ENCODE assay signal across 8 mouse cellular contexts in the genomic region with DNA sequence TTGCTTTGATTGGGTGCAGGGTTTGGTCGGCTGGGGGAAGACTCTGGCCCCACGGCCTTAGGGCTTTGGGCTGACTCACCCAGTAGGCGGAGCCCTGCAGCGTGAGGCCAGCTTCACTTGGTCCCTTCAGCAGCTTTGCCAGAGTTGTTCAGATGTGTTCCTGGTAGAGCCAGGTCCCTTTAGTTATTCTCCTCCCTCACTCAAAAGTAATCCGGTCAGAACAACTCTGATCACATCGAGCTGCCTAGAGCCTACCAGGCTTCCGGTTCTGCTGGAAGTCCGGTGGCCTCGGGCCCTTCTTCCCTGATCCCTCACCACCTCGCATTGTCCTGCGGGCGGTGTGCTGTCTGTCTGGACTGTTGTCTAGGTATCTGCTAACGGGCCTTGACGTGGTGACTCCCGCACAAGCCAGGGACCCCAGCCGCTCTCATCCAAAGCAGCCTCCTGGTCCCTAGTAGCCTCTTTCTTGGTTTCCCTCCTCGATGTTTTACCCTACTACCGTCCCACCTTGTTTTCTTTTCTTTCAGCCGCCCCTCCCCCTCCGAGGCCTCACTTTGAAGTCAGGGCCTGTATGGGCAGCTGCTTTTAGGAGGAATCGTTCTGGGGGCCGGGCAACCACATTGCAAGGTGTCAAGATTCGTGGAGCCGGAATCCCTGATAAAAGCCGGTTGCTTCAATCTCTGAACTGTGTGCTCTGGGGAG. TPM values are rescaled to one million over a fixed set of nuclear protein-coding genes. Genes with fewer than 3 reads are reported as not detected.
DNase-seq lines count a peak whose midpoint lies in the region; ATAC-seq and TF ChIP-seq lines count a peak whose summit lies in the region.

No protein-coding gene starts in this region.

- H3K9ac ChIP-seq in stomach, postnatal 0 days (ENCODE audit: low read length): peak overlapping the region; percentile 45

- 1% methylated on average over 25 of the region's 25 CpGs for WGBS in forebrain, embryonic 10.5 days
- 8% methylated on average over 25 of the region's 25 CpGs for WGBS in stomach, postnatal 0 days

- no peaks in the 10 kb centered on the region for H3K9me3 ChIP-seq in forebrain, embryonic 10.5 days
- no peaks in the 10 kb centered on the region for H3K9me3 ChIP-seq in stomach, postnatal 0 days (ENCODE audit: control insufficient read depth, low read length)

- TF ChIP-seq EP300 in stomach, postnatal 0 days (optimal IDR thresholded peaks at IDR 0.05): no peak

- DNase-seq in 3T3-L1 (ENCODE audit: low read depth, low spot score): peak; percentile 92
- DNase-seq in ZHBTc4 (ENCODE audit: low read depth, low spot score): peak; percentile 77
- peak; percentile 65 for DNase-seq in forebrain, embryonic 10.5 days (ENCODE audit: extremely low spot score, low spot score)
- peak; percentile 35 for DNase-seq in heart, postnatal 25 days (ENCODE audit: low spot score)
- peak; percentile 67 to 77 for DNase-seq in kidney, postnatal 4 days
- peak; percentile 76 for DNase-seq in stomach, postnatal 0 days (ENCODE audit: low spot score)
- no peak for DNase-seq in left cerebral cortex, postnatal 25 days (ENCODE audit: low spot score in 2 of 2)

- intact Hi-C loops in heart, postnatal 25 days (cut with DNase I): no loop called here
- intact Hi-C loops in left cerebral cortex, postnatal 25 days (cut with DNase I): loop anchor here (5.0 kb wide), 1 partner anchor 58 kb away; no protein-coding TSS in a partner anchor

- H3K27me3 ChIP-seq in forebrain, embryonic 10.5 days (ENCODE audit: poor library complexity, severe bottlenecking): peaks cover 70% of the 10 kb centered on the region
- no peaks in the 10 kb centered on the region for H3K27me3 ChIP-seq in stomach, postnatal 0 days (ENCODE audit: control insufficient read depth, insufficient read depth, low read length)

- 0 out of 2 replicates have a peak, but pooled peaks cover 2% of the 10 kb centered on the region for H3K36me3 ChIP-seq in forebrain, embryonic 10.5 days (replicated peaks)
- no peaks in the 10 kb centered on the region for H3K36me3 ChIP-seq in stomach, postnatal 0 days (ENCODE audit: control insufficient read depth, insufficient read depth, low read length)

- H3K4me1 ChIP-seq in forebrain, embryonic 10.5 days: peaks cover 52% of the 10 kb centered on the region
- H3K4me1 ChIP-seq in stomach, postnatal 0 days (replicated peaks; ENCODE audit: control insufficient read depth, insufficient read depth): peaks cover 8% of the 10 kb centered on the region

- TF ChIP-seq CTCF in stomach, postnatal 0 days (IDR thresholded peaks at IDR 0.05; ENCODE audit: low read depth): peak; percentile 61

- peak; percentile 46; the same call in 1 of the 2 replicates for ATAC-seq in megakaryocyte, adult 5-6 weeks (ENCODE audit: poor library complexity, severe bottlenecking)
- ATAC-seq in stomach, postnatal 0 days (ENCODE audit: low FRiP score, low TSS enrichment): peak; percentile 66

- H3K27ac ChIP-seq in forebrain, embryonic 10.5 days: peak overlapping the region; percentile 84
- H3K27ac ChIP-seq in stomach, postnatal 0 days (replicated peaks): peak overlapping the region; percentile 79

- peak overlapping the region; percentile 46 for H3K4me3 ChIP-seq in forebrain, embryonic 10.5 days
- peak overlapping the region; percentile 29 for H3K4me3 ChIP-seq in stomach, postnatal 0 days (ENCODE audit: low read depth, low read length)

- H3K4me2 ChIP-seq in stomach, postnatal 0 days (replicated peaks; ENCODE audit: low read depth): peak overlapping the region; percentile 62

RNA-seq across cellular contexts. Expression of a gene that starts 4.5 kb away (rescaled TPM):
- 10.6 and 14.3 TPM in 2 replicates for polyA plus RNA-seq in forebrain, embryonic 10.5 days (2016; fragmentation: Nextera tagmentation; extraction: Ambion mirVana)
- 10 to 100 TPM; 73.9 to 80.2 TPM for total RNA-seq in heart, postnatal 25 days (2021)
- total RNA-seq in megakaryocyte, adult 5-6 weeks (2015): 11.8 and 15.2 TPM in 2 replicates
- total RNA-seq in megakaryocyte, adult 5-6 weeks (2017): 17.2 and 20.8 TPM in 2 replicates
- polyA plus RNA-seq in stomach, postnatal 0 days (2015; fragmentation: Nextera tagmentation; extraction: Ambion mirVana): 26.0 and 29.9 TPM in 2 replicates
- 10 to 100 TPM; 37.3 to 39.3 TPM for total RNA-seq in left cerebral cortex, postnatal 25 days (2021)

RNA-seq across cellular contexts. Expression of a gene that starts 40.1 kb away (rescaled TPM):
- 0.24 and 0.38 TPM in 2 replicates for polyA plus RNA-seq in forebrain, embryonic 10.5 days (2016; fragmentation: Nextera tagmentation; extraction: Ambion mirVana)
- total RNA-seq in heart, postnatal 25 days (2021): under 1 TPM in 1 of 2 experiments, not detected in 1; 0.10 TPM
- 1.2 and 2.1 TPM in 2 replicates for total RNA-seq in megakaryocyte, adult 5-6 weeks (2015)
- total RNA-seq in megakaryocyte, adult 5-6 weeks (2017): 0.81 and 1.8 TPM in 2 replicates
- polyA plus RNA-seq in stomach, postnatal 0 days (2015; fragmentation: Nextera tagmentation; extraction: Ambion mirVana): 8.7 and 10.6 TPM in 2 replicates
- under 1 TPM in 1 of 2 experiments, not detected in 1; 0.16 TPM for total RNA-seq in left cerebral cortex, postnatal 25 days (2021)

Comparison
In these comparisons a context has a peak if more than half of its experiments do, and no peak if none do; other contexts are left out.
1. DNase-seq: peak in 3T3-L1 (single experiment), ZHBTc4 (single experiment), forebrain, embryonic 10.5 days (single experiment), heart, postnatal 25 days (single experiment), kidney, postnatal 4 days (2 of 2) and stomach, postnatal 0 days (single experiment); none in left cerebral cortex, postnatal 25 days (0 of 2).